Mouse (Mus musculus) embryonic fibroblast, embryonic 13.5 days (primary cell): ENCODE measurements at regions not wholly inside any gene's neighbourhood (a gene's known extent, or its start where the extent isn't known, plus 50 kb on each side); places are given as distances from the start of the nearest gene placed in this dataset.

Experiments used
- CTCF ChIP-seq: IDR thresholded peaks from 2 replicates; pipeline ENCODE4 v1.5.1; 2011; ENCODE audit warnings: mild to moderate bottlenecking, control low read depth, low read length, moderate library complexity, borderline replicate concordance; ENCODE audit not compliant: insufficient read depth
- POLR2A ChIP-seq: IDR thresholded peaks from 2 replicates; pipeline ENCODE4 v1.6.1; 2011; ENCODE audit warnings: low read depth, mild to moderate bottlenecking, control low read depth, low read length, moderate library complexity

GRCm38 (mm10) chr2:160510159-160510558 lies 135.5 kb upstream of the Top1 start:
- TF ChIP-seq CTCF = no peak
- TF ChIP-seq POLR2A = no peak
